Mouse (Mus musculus) forebrain, postnatal 0 days (tissue): Measurements from ENCODE around the gene Tmem28. TPM values are rescaled to one million over a fixed set of nuclear protein-coding genes. Genes with fewer than 3 reads are reported as not detected.

Experiments used
- ATAC-seq: fragments of 200-750 bp; cut with Nextera tagmentation; 2 replicates; pipeline ENCODE4 v1.8.0; 2017; ENCODE audit warnings: mild to moderate bottlenecking, moderate library complexity
- DNase-seq: peaks from one replicate; pipeline ENCODE4 v3.0.0-alpha.2; 2015
- H3K27ac ChIP-seq: fragments of 300-500 bp; sonication (generic); 2 replicates; pipeline ENCODE4 v1.5.1; 2014; ENCODE audit warnings: low read depth, mild to moderate bottlenecking, antibody characterized with exemption, low read length, moderate library complexity, mixed read lengths
- H3K27me3 ChIP-seq: fragments of 300-500 bp; sonication (generic); 2 replicates; pipeline ENCODE4 v1.6.1; 2014; ENCODE audit warnings: mild to moderate bottlenecking, low read length, mixed read lengths; ENCODE audit not compliant: insufficient read depth
- H3K36me3 ChIP-seq: fragments of 300-500 bp; sonication (generic); 2 replicates; pipeline ENCODE4 v1.6.1; 2014; ENCODE audit warnings: mild to moderate bottlenecking, moderate library complexity; ENCODE audit not compliant: insufficient read depth
- H3K4me1 ChIP-seq: fragments of 300-500 bp; sonication (generic); 2 replicates; pipeline ENCODE4 v1.6.1; 2014; ENCODE audit warnings: antibody characterized with exemption; ENCODE audit not compliant: insufficient read depth
- H3K4me2 ChIP-seq: fragments of 300-500 bp; sonication (generic); 2 replicates; pipeline ENCODE4 v1.6.1; 2014; ENCODE audit warnings: low read depth, mild to moderate bottlenecking, moderate library complexity
- H3K4me3 ChIP-seq: fragments of 300-500 bp; sonication (generic); 2 replicates; pipeline ENCODE4 v1.5.1; 2014; ENCODE audit warnings: low read depth, low read length, mixed read lengths
- H3K9ac ChIP-seq: fragments of 300-500 bp; sonication (generic); 2 replicates; pipeline ENCODE4 v1.6.1; 2014; ENCODE audit warnings: mild to moderate bottlenecking
- H3K9me3 ChIP-seq: fragments of 300-500 bp; sonication (generic); 2 replicates; pipeline ENCODE4 v1.6.1; 2016; ENCODE audit warnings: low read length
- CTCF ChIP-seq: sonication (generic); IDR thresholded peaks from 2 replicates; pipeline ENCODE4 v1.5.1; 2016; ENCODE audit warnings: antibody characterized with exemption, control low read depth, low read depth
- WGBS: fragments of 180-500 bp; shearing (Covaris S2); extraction: QIAGEN DNeasy Blood & Tissue Kit; methylation state at CpG from one replicate; pipeline ENCODE4 v1.1.7; 2014; 5-methylcytosine and 5-hydroxymethylcytosine counted together
- polyA plus RNA-seq: library from polyadenylated mRNA; unstranded; fragments of >200 nt; fragmentation: Nextera tagmentation; extraction: Ambion mirVana; gene quantifications from 2 replicates; pipeline ENCODE4 v1.2.1, GENCODE M21; 2015
- total RNA-seq: library from RNA; depleted of rRNA; stranded (reverse); fragments of >200 nt; gene quantifications from 2 replicates; pipeline ENCODE4 v1.2.3, GENCODE M21; 2014; rRNA removed

The Tmem28 gene
- total and polyA plus RNA-seq, 2 experiments from 2014 or later, result 1.6 to 12.0 TPM

DNA sequence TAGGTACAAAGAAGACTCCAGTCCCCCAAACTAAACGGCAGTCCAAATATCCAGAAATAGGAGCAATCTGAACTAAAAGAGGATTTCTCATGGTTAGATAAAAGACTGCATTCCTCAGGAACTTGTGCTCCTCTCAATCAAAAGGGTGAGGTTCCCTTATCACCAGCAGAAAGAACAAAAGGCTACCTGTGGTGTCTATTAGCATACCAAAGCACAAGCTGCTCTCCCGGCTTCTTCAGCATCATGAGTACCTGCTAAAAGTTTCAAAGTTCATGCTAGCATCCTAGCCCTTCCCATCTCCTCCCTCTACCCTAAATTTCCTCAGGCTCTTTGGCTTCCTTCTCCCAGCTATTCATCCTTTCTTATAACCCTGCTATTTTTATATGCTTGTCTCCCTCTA, 62.6 kb downstream of the Tmem28 start:
- 45% methylated on average over 2 of the region's 2 CpGs for WGBS
- H3K9ac ChIP-seq, result no peak overlapping the region
- no peak for TF ChIP-seq CTCF
- no peak overlapping the region for H3K27ac ChIP-seq
- no peaks in the 10 kb centered on the region for H3K36me3 ChIP-seq
- H3K4me3 ChIP-seq, result no peak overlapping the region
- no peaks in the 10 kb centered on the region for H3K27me3 ChIP-seq
- no peak overlapping the region for H3K4me2 ChIP-seq
- ATAC-seq, result no peak
- no peak for DNase-seq
- no peaks in the 10 kb centered on the region for H3K9me3 ChIP-seq
- no peaks in the 10 kb centered on the region for H3K4me1 ChIP-seq

Other genes with a start within 250 kb of the Tmem28 start
- 5.9 and 6.2 TPM in 2 replicates for gene Eda, start 154.6 kb downstream of the Tmem28 start, total RNA-seq
- 1.7 and 2.8 TPM in 2 replicates for gene Eda, start 154.6 kb downstream of the Tmem28 start, polyA plus RNA-seq